Mouse (Mus musculus) CH12F3 (cell line): ENCODE measurements at regions not wholly inside any gene's neighbourhood (a gene's known extent, or its start where the extent isn't known, plus 50 kb on each side); places are given as distances from the start of the nearest gene placed in this dataset.

Source experiments
- in situ Hi-C: fragments of 300-500 bp; cut with MboI; formaldehyde crosslinking; loops from 2 replicates; pipeline ENCODE4 v1.14.3; 2020; ENCODE audit warnings: low sequenced_read_pairs

GRCm38 (mm10) chr15:96521125-96521455 lies 60.4 kb upstream of the Scaf11 start:
- in situ Hi-C loops, result loop anchor here (25.0 kb wide), 1 partner anchor 616 kb away; no protein-coding TSS in a partner anchor

- in situ Hi-C loops, result loop anchor here (25.0 kb wide), 1 partner anchor 617 kb away; no protein-coding TSS in a partner anchor
Measured at GRCm38 (mm10) chr15:96520412-96521124, 59.9 kb upstream of the Scaf11 start.

GRCm38 (mm10) chr15:96518156-96518555 lies 57.5 kb upstream of the Scaf11 start:
- in situ Hi-C loops, result loop anchor here (25.0 kb wide), 1 partner anchor 619 kb away; no protein-coding TSS in a partner anchor

GRCm38 (mm10) chr15:96515620-96516019 lies 55.0 kb upstream of the Scaf11 start:
- in situ Hi-C loops, result loop anchor here (25.0 kb wide), 1 partner anchor 622 kb away; no protein-coding TSS in a partner anchor

- in situ Hi-C loops, result loop anchor here (25.0 kb wide), 1 partner anchor 625 kb away; no protein-coding TSS in a partner anchor
Measured at GRCm38 (mm10) chr15:96512636-96513035, 52.0 kb upstream of the Scaf11 start.
